Mouse (Mus musculus): ENCODE measurements at regions not wholly inside any gene's neighbourhood (a gene's known extent, or its start where the extent isn't known, plus 50 kb on each side); places are given as distances from the start of the nearest gene placed in this dataset.

GRCm38 (mm10) chr1:35752636-35753035, 315.6 kb upstream of the Hs6st1 start:
- TF ChIP-seq CTCF (IDR thresholded peaks at IDR 0.05) = no peak
- TF ChIP-seq EP300 (IDR thresholded peaks at IDR 0.05) = no peak
